Mouse (Mus musculus) embryo, embryonic 9.5 days (tissue): ENCODE measurements at regions not wholly inside any gene's neighbourhood (a gene's known extent, or its start where the extent isn't known, plus 50 kb on each side); places are given as distances from the start of the nearest gene placed in this dataset.

Experiments
- DNase-seq: peaks from one replicate; pipeline ENCODE4 v3.0.0-alpha.2; 2017; ENCODE audit errors: extremely low spot score

- peak; percentile 21 for DNase-seq
Measured at GRCm38 (mm10) chr12:22030717-22031116, 613.3 kb upstream of the Ywhaq start.

DNA sequence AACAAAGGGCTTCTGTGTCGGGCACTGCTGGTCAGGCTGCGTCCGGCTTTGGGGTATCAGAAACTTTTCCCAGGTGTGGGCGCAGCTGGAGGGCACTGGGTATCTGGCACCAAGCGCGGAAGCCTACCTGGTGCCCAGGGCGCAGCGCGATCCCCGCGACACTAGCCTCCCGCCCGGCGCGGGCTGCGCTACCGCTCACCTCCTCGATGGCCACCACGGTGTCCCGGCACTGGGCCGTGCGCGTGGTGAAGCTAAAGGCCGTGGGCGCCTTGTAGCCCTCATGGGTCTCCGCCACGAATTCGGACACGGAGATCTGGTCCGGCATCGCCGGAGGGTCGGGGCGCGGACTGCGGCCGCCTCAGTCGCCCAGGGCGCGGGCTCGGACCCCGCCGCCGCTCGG lies 612.8 kb upstream of the Ywhaq start:
- DNase-seq: peak; percentile 1
